In genomic region chr3:55111935-55112709, GRCm38 (mm10) we compare ENCODE assay signal across 7 mouse cellular contexts. TPM values are rescaled to one million over a fixed set of nuclear protein-coding genes. Genes with fewer than 3 reads are reported as not detected.
DNase-seq lines count a peak whose midpoint lies in the region; ATAC-seq lines count a peak whose summit lies in the region.

Spg20 (plus strand) TSS chr3:55112108.

- no peaks in the 10 kb centered on the region for H3K9me3 ChIP-seq in embryonic facial prominence, embryonic 11.5 days (replicated peaks; ENCODE audit: control insufficient read depth, low read length)
- H3K9me3 ChIP-seq in limb, embryonic 11.5 days (ENCODE audit: control insufficient read depth, low read length) = no peaks in the 10 kb centered on the region
- H3K9me3 ChIP-seq in midbrain, embryonic 14.5 days (ENCODE audit: control insufficient read depth, low read length) = no peaks in the 10 kb centered on the region

- WGBS in embryonic facial prominence, embryonic 11.5 days = under 1% methylated on average over 58 of the region's 58 CpGs
- WGBS in limb, embryonic 11.5 days = 1% methylated on average over 51 of the region's 58 CpGs
- 1% methylated on average over 58 of the region's 58 CpGs for WGBS in midbrain, embryonic 14.5 days

- peak within 1 kb of the TSS; percentile 84 for H3K27ac ChIP-seq in embryonic facial prominence, embryonic 11.5 days (replicated peaks; ENCODE audit: low read depth, low read length)
- H3K27ac ChIP-seq in limb, embryonic 11.5 days (replicated peaks; ENCODE audit: low read depth, low read length) = peak within 1 kb of the TSS; percentile 90
- H3K27ac ChIP-seq in midbrain, embryonic 14.5 days (replicated peaks; ENCODE audit: low read depth, low read length) = peak within 1 kb of the TSS; percentile 90

- peak within 1 kb of the TSS; percentile 77 for H3K4me3 ChIP-seq in embryonic facial prominence, embryonic 11.5 days (ENCODE audit: low read depth, low read length)
- peak within 1 kb of the TSS; percentile 83 for H3K4me3 ChIP-seq in limb, embryonic 11.5 days (ENCODE audit: low read depth, low read length)
- H3K4me3 ChIP-seq in midbrain, embryonic 14.5 days (replicated peaks; ENCODE audit: low read depth, low read length) = peak within 1 kb of the TSS; percentile 85

- 0 out of 2 replicates have a peak, but pooled peaks cover under 1% of the 10 kb centered on the region for H3K36me3 ChIP-seq in embryonic facial prominence, embryonic 11.5 days (replicated peaks; ENCODE audit: control insufficient read depth, insufficient read depth, low read depth, low read length)
- peaks cover 5% of the 10 kb centered on the region; the same call in 1 of the 2 replicates for H3K36me3 ChIP-seq in limb, embryonic 11.5 days (ENCODE audit: control insufficient read depth, insufficient read depth, low read length)
- peaks cover 2% of the 10 kb centered on the region for H3K36me3 ChIP-seq in midbrain, embryonic 14.5 days (ENCODE audit: control insufficient read depth, insufficient read depth, low read length)

- H3K4me2 ChIP-seq in embryonic facial prominence, embryonic 11.5 days (ENCODE audit: low read depth, low read length) = peak within 1 kb of the TSS; percentile 65
- H3K4me2 ChIP-seq in limb, embryonic 11.5 days (ENCODE audit: low read depth, severe bottlenecking) = peak within 1 kb of the TSS; percentile 68
- H3K4me2 ChIP-seq in midbrain, embryonic 14.5 days (ENCODE audit: low read length) = peak within 1 kb of the TSS; percentile 81

- peak within 1 kb of the TSS; percentile 96 for H3K9ac ChIP-seq in embryonic facial prominence, embryonic 11.5 days (replicated peaks; ENCODE audit: low read length)
- H3K9ac ChIP-seq in limb, embryonic 11.5 days (ENCODE audit: low read length) = peak within 1 kb of the TSS; percentile 96
- peak within 1 kb of the TSS; percentile 92 for H3K9ac ChIP-seq in midbrain, embryonic 14.5 days (replicated peaks; ENCODE audit: low read length)

- peak; percentile 99 for DNase-seq in adrenal gland, postnatal 14 days
- DNase-seq in embryonic facial prominence, embryonic 11.5 days (ENCODE audit: low spot score) = peak; percentile 94
- DNase-seq in heart, adult 11 months = peak; percentile 100
- DNase-seq in kidney, adult 18-20 months = peak; percentile 97
- peak; percentile 99 for DNase-seq in limb, embryonic 11.5 days (ENCODE audit: low spot score)
- peak; percentile 96 for DNase-seq in midbrain, embryonic 14.5 days
- DNase-seq in spleen, adult 18-20 months = peak; percentile 85 to 93

- peaks cover 2% of the 10 kb centered on the region; the same call in 1 of the 2 replicates for H3K4me1 ChIP-seq in embryonic facial prominence, embryonic 11.5 days (ENCODE audit: control insufficient read depth, insufficient read depth, low read length)
- H3K4me1 ChIP-seq in limb, embryonic 11.5 days (ENCODE audit: control insufficient read depth, insufficient read depth, low read length) = no peaks in the 10 kb centered on the region
- H3K4me1 ChIP-seq in midbrain, embryonic 14.5 days (ENCODE audit: control insufficient read depth, insufficient read depth, low read length) = peaks cover 13% of the 10 kb centered on the region

- H3K27me3 ChIP-seq in embryonic facial prominence, embryonic 11.5 days (ENCODE audit: control insufficient read depth, insufficient read depth, low read length) = no peaks in the 10 kb centered on the region
- H3K27me3 ChIP-seq in limb, embryonic 11.5 days (ENCODE audit: control insufficient read depth, insufficient read depth, low read length) = no peaks in the 10 kb centered on the region
- H3K27me3 ChIP-seq in midbrain, embryonic 14.5 days (ENCODE audit: control insufficient read depth, insufficient read depth, low read length) = no peaks in the 10 kb centered on the region

- ATAC-seq in embryonic facial prominence, embryonic 11.5 days (replicated peaks; ENCODE audit: insufficient number of reproducible peaks, low FRiP score, low TSS enrichment, low read depth) = peak; percentile 96
- peak; percentile 95 for ATAC-seq in limb, embryonic 11.5 days (ENCODE audit: insufficient number of reproducible peaks, low FRiP score, low TSS enrichment, low read depth)
- peak; percentile 95 for ATAC-seq in midbrain, embryonic 14.5 days (ENCODE audit: low FRiP score, low TSS enrichment)

RNA-seq across cellular contexts. Expression of gene Spg20, which starts in this region (rescaled TPM):
- total RNA-seq in adrenal gland, postnatal 14 days (2021) = 43.0 and 46.6 TPM in 2 replicates
- polyA plus RNA-seq in embryonic facial prominence, embryonic 11.5 days (2014; fragmentation: Nextera tagmentation; extraction: Ambion mirVana) = 77.7 and 84.8 TPM in 2 replicates
- polyA plus RNA-seq in limb, embryonic 11.5 days (2014; fragmentation: Nextera tagmentation; extraction: Ambion mirVana) = 86.9 and 93.4 TPM in 2 replicates
- 11.8 and 16.4 TPM in 2 replicates for polyA plus RNA-seq in midbrain, embryonic 14.5 days (2014; fragmentation: Nextera tagmentation; extraction: Ambion mirVana)

Comparison
In these comparisons a context has a peak if more than half of its experiments do, and no peak if none do; other contexts are left out.
1. Peak in every context shown above with its lines: DNase-seq, ATAC-seq, H3K4me3 ChIP-seq and H3K27ac ChIP-seq.